Comparison of ENCODE assay signal across 23 mouse cellular contexts in the genomic region with DNA sequence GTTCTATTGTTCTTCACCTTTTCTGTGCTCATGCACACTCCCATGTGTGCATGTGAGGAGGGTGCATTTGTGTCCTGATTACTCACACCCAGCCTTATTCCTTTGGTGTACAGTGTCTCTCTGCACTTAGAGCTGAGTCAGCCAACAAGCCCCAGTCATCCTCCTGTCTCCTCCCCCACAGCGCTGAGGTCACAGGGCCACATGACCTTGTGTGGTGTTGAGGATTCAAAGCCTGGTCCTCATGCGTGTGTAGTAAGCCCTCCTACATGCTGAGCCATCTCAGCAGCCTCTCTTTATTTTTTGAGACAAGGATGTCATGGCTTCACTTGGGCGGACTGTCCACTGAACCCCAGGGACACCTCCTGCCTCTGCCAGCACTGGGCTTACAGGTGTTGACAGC. TPM values are rescaled to one million over a fixed set of nuclear protein-coding genes. Genes with fewer than 3 reads are reported as not detected.
DNase-seq lines count a peak whose midpoint lies in the region; ATAC-seq and TF ChIP-seq lines count a peak whose summit lies in the region.
"Had no signal": no experiment of that assay in that cellular context is flagged by ENCODE, and none has a peak within 500 bp of the region (broad histone marks: within the 10 kb centered on the region; RNA-seq: fewer than 3 reads in every experiment).

No protein-coding gene starts in this region.

- H3K4me2 ChIP-seq in hindbrain, postnatal 0 days (ENCODE audit: low read depth, low read length): no peak overlapping the region
- H3K4me2 ChIP-seq: heart, embryonic 12.5 days; hindbrain, embryonic 14.5 days; midbrain, embryonic 11.5 days had no signal

- no peak overlapping the region for H3K4me3 ChIP-seq in hindbrain, postnatal 0 days (ENCODE audit: low read length)
- H3K4me3 ChIP-seq in hindbrain, embryonic 10.5 days: no peak overlapping the region
- no peak overlapping the region for H3K4me3 ChIP-seq in C2C12 (ENCODE audit: insufficient read depth, poor library complexity, severe bottlenecking)
- H3K4me3 ChIP-seq: gastrocnemius, adult 2 months; heart, embryonic 12.5 days; layer of hippocampus, adult 2 months had no signal

- H3K27me3 ChIP-seq in hindbrain, postnatal 0 days (ENCODE audit: insufficient read depth, low read length): no peaks in the 10 kb centered on the region
- no peaks in the 10 kb centered on the region for H3K27me3 ChIP-seq in hindbrain, embryonic 10.5 days (ENCODE audit: insufficient read depth, poor library complexity, severe bottlenecking)
- no peaks in the 10 kb centered on the region for H3K27me3 ChIP-seq in C2C12 (ENCODE audit: control insufficient read depth, insufficient read depth, insufficient read length)
- H3K27me3 ChIP-seq: heart, embryonic 12.5 days had no signal

- no peak for TF ChIP-seq CTCF in hindbrain, postnatal 0 days (IDR thresholded peaks at IDR 0.05; ENCODE audit: low read depth)
- TF ChIP-seq CTCF in C2C12 (IDR thresholded peaks at IDR 0.05; ENCODE audit: control insufficient read depth, insufficient read depth, insufficient read length): no peak

- no peaks in the 10 kb centered on the region for H3K79me2 ChIP-seq in C2C12 (ENCODE audit: control insufficient read depth, insufficient read depth)

- no peaks in the 10 kb centered on the region for H3K36me3 ChIP-seq in hindbrain, postnatal 0 days (ENCODE audit: insufficient read depth, low read length)
- peaks cover 17% of the 10 kb centered on the region; the same call in 1 of the 2 replicates for H3K36me3 ChIP-seq in hindbrain, embryonic 10.5 days
- no peaks in the 10 kb centered on the region for H3K36me3 ChIP-seq in C2C12 (ENCODE audit: control insufficient read depth, insufficient read depth)

- ATAC-seq in hindbrain, postnatal 0 days: peak; percentile 17; the same call in 1 of the 2 replicates
- ATAC-seq in megakaryocyte progenitor cell, adult 5-6 weeks (replicated peaks; ENCODE audit: poor library complexity): 0 out of 2 replicates have a peak, but pooled peaks have one; percentile 29

- H3ac ChIP-seq in C2C12 (ENCODE audit: control insufficient read depth, insufficient read length, low read depth): no peak overlapping the region

- H3K9ac ChIP-seq in hindbrain, postnatal 0 days (replicated peaks; ENCODE audit: low read length): no peak overlapping the region
- H3K9ac ChIP-seq: heart, embryonic 12.5 days; hindbrain, embryonic 14.5 days had no signal

- H3K9me3 ChIP-seq in hindbrain, postnatal 0 days (ENCODE audit: low read length): no peaks in the 10 kb centered on the region
- 0 out of 2 replicates have a peak, but pooled peaks cover 4% of the 10 kb centered on the region for H3K9me3 ChIP-seq in hindbrain, embryonic 10.5 days

- 63% methylated on average over 3 of the region's 3 CpGs for WGBS in hindbrain, postnatal 0 days
- WGBS in hindbrain, embryonic 10.5 days: 71% methylated on average over 3 of the region's 3 CpGs

- no peak for DNase-seq in hindbrain, postnatal 0 days (ENCODE audit: low spot score)
- no peak for DNase-seq in hindbrain, embryonic 10.5 days (ENCODE audit: low spot score)
- DNase-seq in R1 (ENCODE audit: low read depth, low spot score): peak; percentile 59
- DNase-seq in lung, adult 18-20 months: no peak
- DNase-seq in spleen, postnatal 14 days (ENCODE audit: low spot score in 2 of 2): no peak
- DNase-seq: cerebellum, adult 11-12 months; cerebellum, postnatal 14 days; gastrocnemius, adult 2 months; heart, postnatal 14 days; kidney, adult 18-20 months; layer of hippocampus, postnatal 36 days; left cerebral cortex, postnatal 4 days; liver; lung, adult 2 months; right cerebral cortex, postnatal 4 days; thymus, postnatal 25 days had no signal

- H3K4me1 ChIP-seq in hindbrain, postnatal 0 days (ENCODE audit: insufficient read depth, low read length): no peaks in the 10 kb centered on the region
- peaks cover 10% of the 10 kb centered on the region; the same call in 1 of the 2 replicates for H3K4me1 ChIP-seq in hindbrain, embryonic 10.5 days (replicated peaks)
- H3K4me1 ChIP-seq: heart, embryonic 12.5 days had no signal

- no peaks in the 10 kb centered on the region for H3K79me3 ChIP-seq in C2C12 (ENCODE audit: low read depth)

- no peak overlapping the region for H3K27ac ChIP-seq in hindbrain, postnatal 0 days
- no peak overlapping the region for H3K27ac ChIP-seq in hindbrain, embryonic 10.5 days
- H3K27ac ChIP-seq: gastrocnemius, adult 2 months; hindbrain, embryonic 14.5 days; kidney, postnatal 0 days; layer of hippocampus, adult 2 months had no signal

TF ChIP-seq in C2C12, 6 proteins besides CTCF, POLR2A, EP300 and RAD21:
- TF ChIP-seq USF1 (IDR thresholded peaks at IDR 0.05; ENCODE audit: low read depth) (peak; percentile 73), MYOD1 (IDR thresholded peaks at IDR 0.05; ENCODE audit: control insufficient read depth, insufficient read length, low read depth) (no peak)

RNA-seq across cellular contexts. Expression of gene BC025920, which starts 6.7 kb away (rescaled TPM):
- total RNA-seq in hindbrain, postnatal 0 days (2014; rRNA removed): 4.2 and 4.3 TPM in 2 replicates
- polyA plus RNA-seq in hindbrain, postnatal 0 days (2015; fragmentation: Nextera tagmentation; extraction: Ambion mirVana): 0.97 and 1.3 TPM in 2 replicates
- polyA plus RNA-seq in hindbrain, embryonic 10.5 days (2016; fragmentation: Nextera tagmentation; extraction: Ambion mirVana): 1.3 and 2.1 TPM in 2 replicates
- 0.25 TPM for polyA plus RNA-seq in C2C12 (2012; fragmentation: generic; extraction: Trizol)
- total RNA-seq in megakaryocyte progenitor cell, adult 5-6 weeks (2015): 1.2 and 3.1 TPM in 2 replicates
- total RNA-seq in megakaryocyte progenitor cell, adult 5-6 weeks (2017): 1.2 and 2.2 TPM in 2 replicates

RNA-seq across cellular contexts. Expression of gene Tle6, which starts 11.9 kb away (rescaled TPM):
- 5.3 and 5.4 TPM in 2 replicates for total RNA-seq in hindbrain, postnatal 0 days (2014; rRNA removed)
- polyA plus RNA-seq in hindbrain, postnatal 0 days (2015; fragmentation: Nextera tagmentation; extraction: Ambion mirVana): 6.2 and 6.6 TPM in 2 replicates
- 6.9 and 7.1 TPM in 2 replicates for polyA plus RNA-seq in hindbrain, embryonic 10.5 days (2016; fragmentation: Nextera tagmentation; extraction: Ambion mirVana)
- 8.6 TPM for polyA plus RNA-seq in C2C12 (2012; fragmentation: generic; extraction: Trizol)
- total RNA-seq in megakaryocyte progenitor cell, adult 5-6 weeks (2015): 15.4 and 18.4 TPM in 2 replicates
- 3.5 and 13.3 TPM in 2 replicates for total RNA-seq in megakaryocyte progenitor cell, adult 5-6 weeks (2017)

RNA-seq across cellular contexts. Expression of gene Sirt6, which starts 14.8 kb away (rescaled TPM):
- total RNA-seq in hindbrain, postnatal 0 days (2014; rRNA removed): 22.4 and 31.5 TPM in 2 replicates
- 39.0 and 40.9 TPM in 2 replicates for polyA plus RNA-seq in hindbrain, postnatal 0 days (2015; fragmentation: Nextera tagmentation; extraction: Ambion mirVana)
- 52.5 and 57.3 TPM in 2 replicates for polyA plus RNA-seq in hindbrain, embryonic 10.5 days (2016; fragmentation: Nextera tagmentation; extraction: Ambion mirVana)
- polyA plus RNA-seq in C2C12 (2012; fragmentation: generic; extraction: Trizol): 20.8 TPM
- total RNA-seq in megakaryocyte progenitor cell, adult 5-6 weeks (2015): 8.3 and 9.5 TPM in 2 replicates
- 4.1 and 5.3 TPM in 2 replicates for total RNA-seq in megakaryocyte progenitor cell, adult 5-6 weeks (2017)

RNA-seq across cellular contexts. Expression of gene Ankrd24, which starts 15.6 kb away (rescaled TPM):
- 58.5 and 73.9 TPM in 2 replicates for total RNA-seq in hindbrain, postnatal 0 days (2014; rRNA removed)
- 17.7 and 18.6 TPM in 2 replicates for polyA plus RNA-seq in hindbrain, postnatal 0 days (2015; fragmentation: Nextera tagmentation; extraction: Ambion mirVana)
- 6.8 and 7.5 TPM in 2 replicates for polyA plus RNA-seq in hindbrain, embryonic 10.5 days (2016; fragmentation: Nextera tagmentation; extraction: Ambion mirVana)
- 8.5 TPM for polyA plus RNA-seq in C2C12 (2012; fragmentation: generic; extraction: Trizol)
- total RNA-seq in megakaryocyte progenitor cell, adult 5-6 weeks (2015): 5.8 and 6.8 TPM in 2 replicates
- total RNA-seq in megakaryocyte progenitor cell, adult 5-6 weeks (2017): 7.0 and 8.9 TPM in 2 replicates

RNA-seq across cellular contexts. Expression of gene Gm10778, which starts 36.1 kb away (rescaled TPM):
- total RNA-seq in hindbrain, postnatal 0 days (2014; rRNA removed): 3.0 and 4.5 TPM in 2 replicates
- 2.7 and 2.9 TPM in 2 replicates for polyA plus RNA-seq in hindbrain, postnatal 0 days (2015; fragmentation: Nextera tagmentation; extraction: Ambion mirVana)
- 3.6 and 5.7 TPM in 2 replicates for polyA plus RNA-seq in hindbrain, embryonic 10.5 days (2016; fragmentation: Nextera tagmentation; extraction: Ambion mirVana)
- 0.56 TPM for polyA plus RNA-seq in C2C12 (2012; fragmentation: generic; extraction: Trizol)
- total RNA-seq in megakaryocyte progenitor cell, adult 5-6 weeks (2015): 4.4 and 8.6 TPM in 2 replicates
- total RNA-seq in megakaryocyte progenitor cell, adult 5-6 weeks (2017): 4.6 and 4.9 TPM in 2 replicates
